Mouse (Mus musculus) intestine, embryonic 16.5 days (tissue): ENCODE measurements at regions not wholly inside any gene's neighbourhood (a gene's known extent, or its start where the extent isn't known, plus 50 kb on each side); places are given as distances from the start of the nearest gene placed in this dataset.

Source experiments
- ATAC-seq: fragments of 200-750 bp; cut with Nextera tagmentation; 2 replicates; pipeline ENCODE4 v1.8.0; 2017; ENCODE audit warnings: moderate TSS enrichment, moderate library complexity
- H3K27ac ChIP-seq: fragments of 300-500 bp; sonication (generic); 2 replicates; pipeline ENCODE4 v1.5.1; 2014; ENCODE audit warnings: mild to moderate bottlenecking, low read length
- H3K27me3 ChIP-seq: fragments of 300-500 bp; sonication (generic); replicated peaks from 2 replicates; pipeline ENCODE4 v1.6.1; 2014; ENCODE audit warnings: low read length, control low read depth, mixed read lengths; ENCODE audit not compliant: control insufficient read depth, insufficient read depth
- H3K36me3 ChIP-seq: fragments of 300-500 bp; sonication (generic); 2 replicates; pipeline ENCODE4 v1.6.1; 2014; ENCODE audit warnings: low read length, control low read depth; ENCODE audit not compliant: control insufficient read depth, insufficient read depth
- H3K4me1 ChIP-seq: fragments of 300-500 bp; sonication (generic); 2 replicates; pipeline ENCODE4 v1.6.1; 2014; ENCODE audit warnings: low read length, control low read depth, mixed read lengths; ENCODE audit not compliant: control insufficient read depth, insufficient read depth
- H3K4me2 ChIP-seq: fragments of 300-500 bp; sonication (generic); 2 replicates; pipeline ENCODE4 v1.6.1; 2014; ENCODE audit warnings: low read depth, low read length, control low read depth
- H3K4me3 ChIP-seq: fragments of 300-500 bp; sonication (generic); 2 replicates; pipeline ENCODE4 v1.5.1; 2014; ENCODE audit warnings: mild to moderate bottlenecking, low read length
- H3K9ac ChIP-seq: fragments of 300-500 bp; sonication (generic); 2 replicates; pipeline ENCODE4 v1.6.1; 2014; ENCODE audit warnings: low read depth, low read length
- H3K9me3 ChIP-seq: fragments of 300-500 bp; sonication (generic); 2 replicates; pipeline ENCODE4 v1.6.1; 2016; ENCODE audit warnings: low read length, control low read depth; ENCODE audit not compliant: control insufficient read depth
- WGBS: fragments of 180-500 bp; shearing (Covaris S2); extraction: QIAGEN DNeasy Blood & Tissue Kit; methylation state at CpG from one replicate; pipeline ENCODE4 v1.1.7; 2014; 5-methylcytosine and 5-hydroxymethylcytosine counted together

GRCm38 (mm10) chr15:51285334-51285733 is 2599.4 kb upstream of the Gm7489 start:
- Histone ChIP-seq H3K4me3 (no peak overlapping the region), H3K27ac (no peak overlapping the region), H3K4me2 (no peak overlapping the region), H3K36me3 (no peaks in the 10 kb centered on the region), H3K27me3 (no peaks in the 10 kb centered on the region), H3K4me1 (no peaks in the 10 kb centered on the region), H3K9ac (no peak overlapping the region), H3K9me3 (no peaks in the 10 kb centered on the region)
- WGBS = 56% methylated on average over 2 of the region's 2 CpGs
- no peak for ATAC-seq

- no peak overlapping the region for H3K27ac ChIP-seq
Measured at GRCm38 (mm10) chr15:51286352-51286751, 2598.4 kb upstream of the Gm7489 start.

GRCm38 (mm10) chr15:51288911-51289432 is 2595.7 kb upstream of the Gm7489 start:
- no peaks in the 10 kb centered on the region for H3K4me1 ChIP-seq
- H3K4me3 ChIP-seq = no peak overlapping the region
- no peaks in the 10 kb centered on the region for H3K27me3 ChIP-seq
- no peak overlapping the region for H3K9ac ChIP-seq
- no peak overlapping the region for H3K27ac ChIP-seq
- 45% methylated on average over 9 of the region's 9 CpGs for WGBS
- no peak for ATAC-seq
- H3K9me3 ChIP-seq = no peaks in the 10 kb centered on the region
- no peaks in the 10 kb centered on the region for H3K36me3 ChIP-seq
- no peak overlapping the region for H3K4me2 ChIP-seq

More at GRCm38 (mm10) chr15:51286352-51286751, 2598.4 kb upstream of the Gm7489 start:
- Histone ChIP-seq H3K9ac (no peak overlapping the region), H3K27me3 (no peaks in the 10 kb centered on the region), H3K4me3 (no peak overlapping the region), H3K36me3 (no peaks in the 10 kb centered on the region), H3K4me2 (no peak overlapping the region), H3K4me1 (no peaks in the 10 kb centered on the region), H3K9me3 (no peaks in the 10 kb centered on the region)
- WGBS = 60% methylated on average over 3 of the region's 3 CpGs
- ATAC-seq = peak; percentile 58; the same call in 1 of the 2 replicates

GRCm38 (mm10) chr15:51289916-51290315 is 2594.8 kb upstream of the Gm7489 start:
- Histone ChIP-seq H3K27ac (no peak overlapping the region), H3K9ac (no peak overlapping the region), H3K4me1 (no peaks in the 10 kb centered on the region), H3K4me2 (peak overlapping the region; percentile 23), H3K36me3 (no peaks in the 10 kb centered on the region), H3K4me3 (peak overlapping the region; percentile 29), H3K9me3 (no peaks in the 10 kb centered on the region), H3K27me3 (no peaks in the 10 kb centered on the region)
- 45% methylated on average over 9 of the region's 9 CpGs for WGBS
- ATAC-seq = no peak

GRCm38 (mm10) chr15:51291183-51291582 is 2593.5 kb upstream of the Gm7489 start:
- no peak for ATAC-seq
- Histone ChIP-seq H3K27me3 (no peaks in the 10 kb centered on the region), H3K4me1 (no peaks in the 10 kb centered on the region), H3K36me3 (no peaks in the 10 kb centered on the region), H3K27ac (no peak overlapping the region), H3K4me3 (no peak overlapping the region), H3K4me2 (no peak overlapping the region), H3K9ac (no peak overlapping the region), H3K9me3 (no peaks in the 10 kb centered on the region)
- WGBS = 94% methylated on average over 6 of the region's 6 CpGs

- H3K27me3 ChIP-seq = no peaks in the 10 kb centered on the region
- H3K4me1 ChIP-seq = no peaks in the 10 kb centered on the region
- ATAC-seq = no peak
- H3K4me3 ChIP-seq = no peak overlapping the region
- H3K36me3 ChIP-seq = no peaks in the 10 kb centered on the region
- H3K9me3 ChIP-seq = no peaks in the 10 kb centered on the region
- H3K9ac ChIP-seq = no peak overlapping the region
- H3K27ac ChIP-seq = no peak overlapping the region
- no peak overlapping the region for H3K4me2 ChIP-seq
Measured at GRCm38 (mm10) chr15:51296841-51297240, 2587.9 kb upstream of the Gm7489 start.

GRCm38 (mm10) chr15:51318072-51318471 is 2566.6 kb upstream of the Gm7489 start:
- Histone ChIP-seq H3K4me2 (no peak overlapping the region), H3K9ac (no peak overlapping the region), H3K4me3 (no peak overlapping the region), H3K36me3 (no peaks in the 10 kb centered on the region), H3K27ac (no peak overlapping the region), H3K27me3 (no peaks in the 10 kb centered on the region), H3K9me3 (no peaks in the 10 kb centered on the region), H3K4me1 (no peaks in the 10 kb centered on the region)
- 92% methylated on average over 1 of the region's 1 CpGs for WGBS
- ATAC-seq = no peak

- H3K9me3 ChIP-seq = no peaks in the 10 kb centered on the region
- H3K4me2 ChIP-seq = no peak overlapping the region
- no peaks in the 10 kb centered on the region for H3K36me3 ChIP-seq
- H3K9ac ChIP-seq = no peak overlapping the region
- ATAC-seq = no peak
- H3K4me1 ChIP-seq = no peaks in the 10 kb centered on the region
- H3K4me3 ChIP-seq = no peak overlapping the region
- WGBS = 84% methylated on average over 2 of the region's 2 CpGs
- no peak overlapping the region for H3K27ac ChIP-seq
- H3K27me3 ChIP-seq = no peaks in the 10 kb centered on the region
Measured at GRCm38 (mm10) chr15:51318760-51319159, 2565.9 kb upstream of the Gm7489 start.

GRCm38 (mm10) chr15:51320366-51320894 is 2564.3 kb upstream of the Gm7489 start:
- Histone ChIP-seq H3K4me3 (no peak overlapping the region), H3K9ac (no peak overlapping the region), H3K4me1 (no peaks in the 10 kb centered on the region), H3K27ac (no peak overlapping the region), H3K9me3 (no peaks in the 10 kb centered on the region), H3K36me3 (no peaks in the 10 kb centered on the region), H3K4me2 (no peak overlapping the region), H3K27me3 (no peaks in the 10 kb centered on the region)
- 68% methylated on average over 10 of the region's 10 CpGs for WGBS
- ATAC-seq = no peak

- ATAC-seq = no peak
- Histone ChIP-seq H3K36me3 (no peaks in the 10 kb centered on the region), H3K4me2 (no peak overlapping the region), H3K4me3 (no peak overlapping the region), H3K4me1 (no peaks in the 10 kb centered on the region), H3K9ac (no peak overlapping the region), H3K9me3 (no peaks in the 10 kb centered on the region), H3K27me3 (no peaks in the 10 kb centered on the region), H3K27ac (no peak overlapping the region)
- 78% methylated on average over 5 of the region's 5 CpGs for WGBS
Measured at GRCm38 (mm10) chr15:51323284-51323683, 2561.4 kb upstream of the Gm7489 start.
